Mouse (Mus musculus) retina, postnatal 7 days (tissue): ENCODE measurements around the gene 4932438H23Rik.

ENCODE experiments used
- DNase-seq: peaks from one replicate; pipeline ENCODE4 v3.0.0-alpha.2; 2012; ENCODE audit warnings: low read depth, low spot score

Gene 4932438H23Rik

GRCm38 (mm10) chr16:91095022-91095421, at the start of gene 4932438H23Rik:
Gene 4932438H23Rik, minus strand, starts transcription at chr16:91095122.
- DNase-seq, result no peak

DNA sequence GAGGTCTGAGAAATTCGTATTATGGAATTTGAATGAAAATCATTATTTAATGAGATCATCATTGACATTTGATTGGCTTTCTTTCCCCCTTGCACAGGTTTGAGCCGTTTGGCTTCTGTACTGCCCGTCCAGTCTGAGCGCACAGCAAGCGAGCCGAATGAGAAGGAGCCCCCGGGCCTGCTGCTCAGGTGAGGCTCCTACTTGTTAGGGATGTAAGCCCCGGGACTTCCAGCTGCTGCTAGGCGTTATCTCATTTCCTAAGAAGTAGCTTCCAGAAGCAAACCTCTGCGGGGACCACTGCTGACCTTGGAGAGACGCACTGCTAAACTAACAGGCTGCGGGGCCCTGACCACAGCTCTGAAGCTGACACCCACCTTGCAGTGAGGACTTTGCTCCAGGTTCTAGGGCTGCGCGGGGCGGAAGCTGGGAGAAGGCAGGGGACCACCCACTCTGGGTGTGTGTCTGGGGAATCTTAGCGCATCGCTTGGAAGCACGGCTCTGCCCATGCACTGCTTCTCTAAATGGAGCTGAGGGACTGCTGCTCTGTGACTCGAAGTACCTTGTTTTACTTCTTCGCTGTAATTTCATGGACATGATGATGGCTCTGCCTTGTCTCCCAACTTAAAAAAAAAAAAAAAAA, 46.2 kb upstream of the 4932438H23Rik start:
- DNase-seq, result no peak

GRCm38 (mm10) chr16:91140457-91140856, 45.5 kb upstream of the 4932438H23Rik start:
- DNase-seq, result no peak

DNA sequence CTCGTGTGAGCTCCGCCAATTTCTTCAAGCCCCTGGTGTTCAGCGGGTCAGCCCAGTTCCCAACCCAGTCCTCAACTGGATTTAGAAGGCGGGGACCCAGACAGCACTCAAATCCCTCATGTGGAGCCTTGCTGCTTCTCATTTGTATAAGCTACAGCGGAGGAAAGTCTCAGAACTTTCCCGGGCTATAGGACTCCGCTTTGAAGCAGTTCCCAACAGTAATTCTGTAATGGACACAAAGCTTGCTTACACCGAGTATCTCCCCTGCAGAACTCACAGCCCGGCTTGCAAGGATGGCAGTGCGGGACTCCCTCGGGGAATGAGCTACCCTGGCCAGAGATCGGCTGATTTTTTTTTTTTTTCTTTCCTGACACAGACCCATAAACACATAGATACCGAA, 45.1 kb upstream of the 4932438H23Rik start:
- DNase-seq, result no peak

DNA sequence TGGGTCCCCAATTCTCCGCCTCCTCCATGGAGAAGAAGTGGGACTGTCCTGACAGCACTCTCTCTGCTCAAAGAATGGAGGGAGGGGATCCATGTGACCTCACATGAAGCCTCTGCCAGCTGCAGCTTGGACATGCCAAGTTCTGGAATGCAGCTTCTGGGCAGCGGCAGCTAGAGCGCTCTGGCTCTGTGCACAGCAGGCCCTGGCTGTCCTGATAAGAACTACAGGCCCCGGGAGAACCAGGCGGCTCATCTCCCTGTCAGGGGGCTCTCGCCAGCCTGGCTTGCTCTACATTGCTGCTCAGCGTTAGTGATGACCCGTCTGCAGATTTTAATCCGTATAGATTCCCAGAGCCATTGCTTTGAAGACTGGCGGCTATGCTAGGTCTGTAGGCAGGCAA, 44.6 kb upstream of the 4932438H23Rik start:
- DNase-seq, result no peak

DNA sequence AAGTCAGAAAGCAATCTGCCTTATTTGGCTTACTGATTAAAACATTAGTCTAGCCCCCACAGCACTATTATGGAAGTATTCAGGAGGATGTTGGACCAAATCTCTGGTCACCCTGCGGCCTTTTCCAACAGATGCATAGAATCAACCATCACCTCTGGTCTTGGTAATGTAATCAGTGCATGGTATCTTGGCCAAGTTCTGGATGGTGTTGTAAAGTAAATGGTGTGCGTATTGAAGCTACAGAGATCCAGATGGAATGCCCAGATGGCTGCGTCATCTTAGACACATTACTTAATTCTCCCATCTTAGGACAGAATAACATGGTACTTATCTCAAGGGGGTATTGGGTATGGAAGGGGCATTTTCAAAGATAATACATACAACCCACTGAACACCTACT, 43.8 kb upstream of the 4932438H23Rik start:
- no peak for DNase-seq

GRCm38 (mm10) chr16:91138151-91138550, 43.2 kb upstream of the 4932438H23Rik start:
- no peak for DNase-seq

- DNase-seq, result no peak
These were observed 41.7 kb upstream of the 4932438H23Rik start for GRCm38 (mm10) chr16:91136607-91137006.

GRCm38 (mm10) chr16:91129916-91130315, 35.0 kb upstream of the 4932438H23Rik start:
- no peak for DNase-seq

- no peak for DNase-seq
These were observed 33.5 kb upstream of the 4932438H23Rik start for GRCm38 (mm10) chr16:91128431-91128830.

GRCm38 (mm10) chr16:91126734-91127524, 32.0 kb upstream of the 4932438H23Rik start:
- no peak for DNase-seq

- no peak for DNase-seq
These were observed 29.3 kb upstream of the 4932438H23Rik start for GRCm38 (mm10) chr16:91124256-91124655.

GRCm38 (mm10) chr16:91123821-91124220, 28.9 kb upstream of the 4932438H23Rik start:
- DNase-seq, result no peak

DNA sequence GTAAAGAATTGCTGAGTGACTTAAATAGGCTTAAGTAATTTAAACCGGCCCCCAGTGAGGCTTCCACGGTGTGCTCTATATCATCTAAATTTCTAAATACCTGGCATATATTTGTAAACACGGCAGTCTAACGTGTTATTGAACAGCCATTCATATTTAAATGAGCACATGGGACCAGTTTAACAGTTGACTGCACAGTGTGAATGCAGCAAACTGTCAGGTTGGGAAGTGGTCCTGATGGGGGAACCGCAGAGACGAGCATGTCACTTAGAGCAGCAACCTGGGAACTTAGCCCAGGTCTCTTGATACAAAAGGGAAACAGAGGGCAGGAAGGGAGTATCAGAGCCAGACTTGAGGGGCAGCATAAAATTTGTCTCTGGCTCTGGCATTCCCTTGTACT, 25.0 kb upstream of the 4932438H23Rik start:
- no peak for DNase-seq

DNA sequence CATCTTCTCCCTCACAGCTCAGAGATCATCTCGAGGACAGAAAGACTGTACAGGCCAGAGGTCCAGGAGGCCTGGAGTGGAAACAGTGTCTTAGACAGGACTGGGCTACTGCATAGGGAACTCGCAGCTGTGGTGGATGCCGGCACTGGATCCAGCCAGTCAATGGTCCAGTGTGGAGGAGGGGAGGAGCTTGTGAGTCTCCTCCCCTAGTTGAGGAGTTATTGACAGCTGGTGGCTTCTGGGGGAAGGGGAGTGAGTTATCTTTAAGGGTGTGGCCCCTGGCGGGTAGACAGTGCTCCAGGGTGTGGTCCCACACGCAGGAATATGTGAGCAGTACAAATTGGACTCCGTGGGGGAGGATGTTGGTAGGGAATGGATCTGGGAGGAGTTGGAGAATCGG, 21.8 kb upstream of the 4932438H23Rik start:
- DNase-seq, result no peak

GRCm38 (mm10) chr16:91116006-91116405, 21.1 kb upstream of the 4932438H23Rik start:
- no peak for DNase-seq

GRCm38 (mm10) chr16:91110999-91111535, 16.1 kb upstream of the 4932438H23Rik start:
- DNase-seq, result no peak

GRCm38 (mm10) chr16:91107608-91108007, 12.7 kb upstream of the 4932438H23Rik start:
- no peak for DNase-seq

GRCm38 (mm10) chr16:91105481-91106051, 10.6 kb upstream of the 4932438H23Rik start:
- DNase-seq, result peak; percentile 21

DNA sequence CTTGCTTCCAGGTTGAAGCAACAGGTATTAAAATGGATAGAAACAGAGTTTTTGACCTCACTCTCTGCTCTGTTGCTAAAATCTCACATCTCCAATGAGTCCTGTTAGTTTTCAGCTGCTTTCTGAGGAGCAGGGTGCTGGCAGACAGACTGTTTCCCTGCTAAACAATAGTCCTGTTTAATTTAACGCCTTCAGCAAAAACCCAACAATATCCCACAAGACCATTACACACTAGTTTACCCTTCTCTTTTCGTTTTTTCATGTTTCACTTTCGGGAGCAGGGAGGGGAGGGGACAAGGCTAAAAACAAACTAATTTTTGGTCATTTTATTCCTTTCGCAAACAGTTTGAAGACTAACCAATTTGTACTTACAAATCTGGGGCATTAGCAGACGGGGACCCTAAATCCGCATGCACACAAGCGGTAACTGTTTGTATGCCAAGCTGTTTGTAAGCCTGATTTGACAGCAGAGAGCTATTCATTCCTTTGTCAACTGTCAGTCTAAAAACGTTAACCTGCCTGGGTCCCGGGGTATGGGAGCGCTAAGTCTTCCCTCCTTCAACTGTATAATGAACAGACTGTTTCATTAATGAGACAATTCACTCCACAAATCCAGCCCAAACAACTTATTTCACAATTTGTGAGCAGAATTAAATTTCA, 10.0 kb upstream of the 4932438H23Rik start:
- no peak for DNase-seq

DNA sequence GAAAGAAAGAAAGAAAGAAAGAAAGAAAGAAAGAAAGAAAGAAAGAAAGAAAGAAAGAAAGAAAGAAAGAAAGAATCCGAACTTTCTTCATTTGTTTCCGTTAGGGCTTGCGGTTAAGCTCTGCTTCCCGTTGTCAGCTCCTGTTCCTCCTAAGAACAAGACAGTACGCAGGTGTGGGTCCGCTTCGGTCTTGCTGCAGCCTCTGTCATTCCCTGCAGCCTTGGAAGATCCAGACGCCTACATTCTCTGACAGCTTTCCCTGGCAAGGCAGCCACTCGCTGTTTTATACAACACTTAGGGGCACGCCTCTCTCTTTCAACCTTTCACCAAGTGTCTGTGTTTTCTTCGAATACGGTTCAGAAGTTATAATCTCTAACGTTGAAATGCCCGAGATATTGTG, 8.5 kb upstream of the 4932438H23Rik start:
- no peak for DNase-seq

DNA sequence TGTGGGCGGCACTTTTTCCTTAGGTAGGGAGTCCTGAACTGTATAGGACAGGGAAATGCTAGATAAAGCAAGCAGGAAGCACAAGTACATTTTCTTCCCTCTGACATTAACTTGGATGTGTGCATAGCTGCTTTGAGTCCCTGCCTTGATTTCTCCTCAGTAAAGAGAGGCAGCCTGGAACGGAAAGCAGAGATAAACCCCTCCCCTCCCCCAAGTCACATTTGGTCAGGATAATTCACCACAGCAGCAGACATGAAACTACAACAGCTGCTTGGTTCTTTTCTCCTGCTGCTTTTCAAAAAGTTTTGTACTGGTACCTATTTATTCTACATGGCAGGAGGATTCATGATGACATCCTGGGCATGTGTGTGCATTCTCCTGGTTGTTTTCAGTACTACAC, 5.6 kb upstream of the 4932438H23Rik start:
- DNase-seq, result no peak
